Mouse (Mus musculus): ENCODE measurements around the gene Flii. TPM values are rescaled to one million over a fixed set of nuclear protein-coding genes. Genes with fewer than 3 reads are reported as not detected.

Flii gene
- 65.2 and 68.1 TPM in 2 replicates for polyA plus RNA-seq (2015; fragmentation: Nextera tagmentation; extraction: Ambion mirVana)

DNA sequence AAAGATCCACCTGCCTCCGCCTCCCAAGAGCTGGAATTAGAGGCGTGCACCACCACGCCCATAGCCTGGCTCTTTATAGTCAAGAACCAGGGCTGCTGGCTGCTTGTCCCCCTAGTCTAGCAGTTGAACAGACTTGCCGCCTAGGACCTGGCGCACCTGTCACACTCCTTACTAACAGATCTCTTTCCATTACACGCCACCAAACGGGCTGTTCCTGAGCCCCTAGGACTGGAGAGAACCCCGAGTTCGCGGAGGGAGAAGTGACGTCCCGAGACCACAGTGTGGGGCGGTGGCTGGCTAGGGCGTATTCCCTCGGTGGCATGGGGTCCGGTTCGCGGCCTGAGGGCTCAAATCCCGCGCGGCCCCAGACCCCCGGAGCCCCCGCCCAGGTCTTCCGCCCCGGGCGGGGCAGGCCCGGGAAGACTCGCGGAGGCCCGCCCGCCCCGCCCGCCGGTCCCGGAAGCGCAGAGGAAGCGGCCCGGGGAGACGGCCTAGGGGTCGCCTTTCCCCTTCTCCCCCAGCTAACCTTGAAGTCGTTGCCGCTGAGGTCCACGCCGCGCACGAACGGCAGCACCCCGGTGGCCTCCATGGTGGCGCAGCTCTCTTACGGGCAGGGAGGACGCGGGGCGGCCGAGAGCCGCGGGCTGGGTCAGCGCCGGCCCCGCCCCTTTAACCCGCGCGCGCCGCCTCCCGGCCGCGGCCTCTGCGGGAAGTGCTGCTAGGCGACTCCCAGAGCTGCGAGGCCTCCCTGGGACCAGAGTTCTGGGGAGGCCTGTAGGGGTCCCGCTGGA lies at the start of gene Flii:
Flii (minus strand) TSS at position 663 of the 791 bp plus-strand sequence.
- Histone ChIP-seq H3K36me3 (peaks cover 49% of the 10 kb centered on the region), H3K4me3 (peak within 1 kb of the TSS; percentile 80), H3K27me3 (no peaks in the 10 kb centered on the region), H3K4me1 (peaks cover 25% of the 10 kb centered on the region), H3K4me2 (replicated peaks) (peak within 1 kb of the TSS; percentile 80), H3K27ac (peak within 1 kb of the TSS; percentile 89), H3K9ac (peak within 1 kb of the TSS; percentile 83), H3K9me3 (no peaks in the 10 kb centered on the region)
- ATAC-seq (ENCODE audit: low FRiP score, low read depth): peak; percentile 69
- WGBS: under 1% methylated on average over 68 of the region's 71 CpGs

DNA sequence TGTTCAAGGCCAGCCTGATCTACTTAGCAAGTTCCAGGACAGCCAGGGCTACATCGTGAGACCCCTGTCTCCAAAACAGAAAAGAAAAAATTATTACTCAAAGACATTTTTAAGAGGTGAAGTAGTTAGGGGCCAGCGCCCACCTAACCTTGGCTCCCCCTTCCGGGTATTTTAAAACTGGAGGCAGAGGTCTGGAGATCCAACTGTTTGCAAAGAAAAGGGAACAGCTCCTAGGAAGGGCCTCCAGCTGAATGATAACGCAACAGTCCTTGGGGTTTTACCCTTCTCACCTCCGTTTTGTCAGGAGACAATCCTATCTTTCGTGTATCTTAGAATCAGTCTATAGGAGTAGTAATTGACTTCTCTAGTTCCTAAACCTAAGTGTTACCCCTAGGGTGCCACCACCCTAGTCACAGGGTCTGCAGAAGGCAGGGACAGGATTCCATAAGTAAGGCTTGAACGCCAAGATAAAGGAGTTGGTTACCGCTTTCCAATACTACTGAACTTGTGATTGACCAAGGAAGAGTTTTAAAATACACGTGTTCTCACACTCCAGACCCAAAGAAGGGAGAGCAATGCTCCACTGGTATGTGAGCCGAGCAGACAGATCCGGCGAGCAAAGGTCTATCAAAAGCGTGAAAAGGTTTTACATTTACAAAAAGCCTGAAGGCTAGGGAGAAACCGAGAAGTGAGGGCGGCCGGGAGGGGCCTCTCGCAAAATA lies 49.2 kb upstream of the Flii start:
- WGBS: 3% methylated on average over 17 of the region's 17 CpGs
- peaks cover 61% of the 10 kb centered on the region for H3K4me1 ChIP-seq
- H3K9me3 ChIP-seq: no peaks in the 10 kb centered on the region
- H3K36me3 ChIP-seq: peaks cover 28% of the 10 kb centered on the region
- no peaks in the 10 kb centered on the region for H3K27me3 ChIP-seq
- peak overlapping the region; percentile 83 for H3K4me3 ChIP-seq
- 0 out of 2 replicates have a peak overlapping the region, but pooled peaks have one; percentile 88 for H3K27ac ChIP-seq
- ATAC-seq (ENCODE audit: low FRiP score, low read depth): no peak
- H3K9ac ChIP-seq: peak overlapping the region; percentile 84
- H3K4me2 ChIP-seq (replicated peaks): peak overlapping the region; percentile 91

DNA sequence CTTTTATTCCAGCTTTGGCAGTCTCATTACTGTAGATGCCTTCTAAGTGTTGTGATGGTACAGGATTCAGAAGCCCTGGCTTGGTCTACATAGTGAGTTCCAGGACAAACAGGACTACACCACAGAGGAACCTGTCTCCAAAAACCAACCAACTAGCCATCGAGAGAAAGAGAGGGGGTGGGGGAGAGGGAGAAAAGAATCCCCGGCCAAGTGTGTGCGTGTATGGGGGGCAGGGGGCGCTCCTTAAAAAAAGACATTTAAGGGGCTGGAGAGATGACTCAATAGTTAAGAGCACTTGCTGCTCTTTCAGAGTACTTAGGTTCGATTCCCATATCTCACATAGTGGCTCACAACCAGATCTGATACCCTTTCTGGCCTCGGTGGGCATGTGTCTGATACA lies 48.5 kb upstream of the Flii start:
- Histone ChIP-seq H3K36me3 (peaks cover 23% of the 10 kb centered on the region), H3K27me3 (no peaks in the 10 kb centered on the region), H3K4me3 (peak overlapping the region; percentile 83), H3K9me3 (no peaks in the 10 kb centered on the region), H3K9ac (peak overlapping the region; percentile 84), H3K4me2 (replicated peaks) (peak overlapping the region; percentile 91), H3K4me1 (peaks cover 54% of the 10 kb centered on the region), H3K27ac (no peak overlapping the region)
- WGBS: 58% methylated on average over 6 of the region's 6 CpGs
- no peak for ATAC-seq (ENCODE audit: low FRiP score, low read depth)

DNA sequence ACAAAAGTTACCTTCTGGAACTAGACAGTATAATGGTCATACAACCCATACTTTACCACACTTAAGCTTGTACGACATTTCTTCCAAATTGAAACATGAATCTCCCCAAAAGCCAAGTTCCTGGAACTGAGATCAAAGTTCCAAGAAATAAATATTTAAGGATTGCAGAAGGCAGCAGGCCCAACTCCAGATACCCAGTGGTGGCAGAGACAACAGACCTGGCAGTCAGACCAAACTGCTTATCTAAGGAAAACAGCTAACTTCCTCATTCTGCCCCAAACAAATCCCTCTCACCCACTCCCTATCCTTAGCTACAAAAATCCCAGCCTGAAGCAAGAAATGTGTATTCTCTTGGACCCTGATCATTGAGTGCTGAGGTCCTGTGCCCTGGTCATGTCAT lies 47.8 kb upstream of the Flii start:
- no peaks in the 10 kb centered on the region for H3K27me3 ChIP-seq
- H3K36me3 ChIP-seq: peaks cover 15% of the 10 kb centered on the region
- no peak overlapping the region for H3K27ac ChIP-seq
- WGBS: 82% methylated on average over 1 of the region's 1 CpGs
- H3K4me1 ChIP-seq: peaks cover 47% of the 10 kb centered on the region
- peak overlapping the region; percentile 91 for H3K4me2 ChIP-seq (replicated peaks)
- peak overlapping the region; percentile 83; the same call in 1 of the 2 replicates for H3K4me3 ChIP-seq
- H3K9ac ChIP-seq: peak overlapping the region; percentile 84; the same call in 1 of the 2 replicates
- no peak for ATAC-seq (ENCODE audit: low FRiP score, low read depth)
- no peaks in the 10 kb centered on the region for H3K9me3 ChIP-seq

DNA sequence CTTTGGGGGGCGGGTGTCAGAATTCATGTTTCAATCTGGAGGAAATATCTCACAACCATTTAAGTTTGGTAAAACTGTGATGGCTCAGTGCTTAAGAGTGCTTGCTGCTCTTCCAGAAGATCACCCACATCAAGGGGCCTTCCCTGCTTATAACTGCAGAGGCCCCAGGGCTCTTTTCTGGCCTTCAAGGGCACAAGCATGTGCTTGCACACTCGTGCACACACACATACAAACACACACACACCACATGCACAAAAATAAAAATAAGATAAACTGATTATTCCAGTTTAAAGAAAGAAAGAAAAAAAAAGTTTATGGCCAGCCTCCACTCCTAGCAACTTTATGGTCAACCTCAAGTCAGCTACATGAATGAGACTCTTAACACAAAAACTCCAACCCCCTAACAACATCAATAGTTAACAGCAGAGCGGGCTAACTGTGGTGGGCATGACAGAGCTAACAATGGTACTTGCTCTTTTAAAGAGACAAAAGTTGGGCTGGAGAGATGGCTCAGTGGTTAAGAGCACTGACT lies 47.2 kb upstream of the Flii start:
- Histone ChIP-seq H3K27ac (no peak overlapping the region), H3K4me3 (no peak overlapping the region), H3K36me3 (peaks cover 9% of the 10 kb centered on the region), H3K27me3 (no peaks in the 10 kb centered on the region), H3K9me3 (no peaks in the 10 kb centered on the region), H3K4me1 (peaks cover 41% of the 10 kb centered on the region), H3K4me2 (replicated peaks) (no peak overlapping the region), H3K9ac (no peak overlapping the region)
- no peak for ATAC-seq (ENCODE audit: low FRiP score, low read depth)
- 92% methylated on average over 3 of the region's 3 CpGs for WGBS

DNA sequence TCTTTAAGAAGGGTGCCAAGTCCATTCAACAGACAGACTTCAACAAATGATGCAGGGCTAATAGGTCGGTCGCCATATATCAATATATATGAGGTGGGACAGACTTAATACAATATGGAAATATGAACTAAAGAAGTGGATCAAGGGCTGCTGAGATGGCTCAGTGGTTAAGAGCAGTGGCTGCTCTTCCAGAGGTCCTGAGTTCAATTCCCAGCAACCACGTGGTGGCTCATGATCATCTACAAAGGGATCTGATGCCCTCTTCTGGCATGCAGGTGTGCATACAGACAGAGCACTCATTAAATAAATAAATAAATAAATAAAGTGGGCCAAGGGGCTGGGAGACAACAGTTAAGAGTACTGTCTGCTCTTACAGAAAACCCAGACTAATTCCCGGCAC lies 45.1 kb upstream of the Flii start:
- Histone ChIP-seq H3K4me2 (replicated peaks) (no peak overlapping the region), H3K27me3 (no peaks in the 10 kb centered on the region), H3K27ac (no peak overlapping the region), H3K9ac (no peak overlapping the region), H3K36me3 (no peaks in the 10 kb centered on the region), H3K4me1 (peaks cover 26% of the 10 kb centered on the region), H3K4me3 (no peak overlapping the region), H3K9me3 (no peaks in the 10 kb centered on the region)
- ATAC-seq (ENCODE audit: low FRiP score, low read depth): no peak
- 77% methylated on average over 4 of the region's 4 CpGs for WGBS

DNA sequence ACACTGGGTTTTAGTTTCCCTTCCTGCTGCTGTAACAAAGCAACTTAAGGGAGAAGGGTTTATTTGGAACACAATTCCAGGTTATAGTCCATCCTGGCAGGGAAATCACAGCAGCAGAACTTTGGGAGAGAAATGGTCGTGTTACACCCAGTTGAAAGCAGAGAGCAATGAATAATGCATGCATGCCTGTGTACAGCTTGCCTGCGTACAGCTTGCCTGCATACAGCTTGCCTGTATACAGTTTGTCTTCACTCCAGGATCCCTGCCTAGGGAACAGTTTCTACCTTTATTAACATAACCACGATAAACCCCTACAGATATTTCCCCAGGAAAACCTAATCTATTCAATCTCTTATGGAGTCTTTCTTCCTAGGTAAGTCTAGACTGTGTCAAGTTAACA lies 43.7 kb upstream of the Flii start:
- Histone ChIP-seq H3K4me3 (no peak overlapping the region), H3K4me2 (replicated peaks) (no peak overlapping the region), H3K9ac (no peak overlapping the region), H3K27ac (no peak overlapping the region), H3K4me1 (peaks cover 21% of the 10 kb centered on the region), H3K27me3 (no peaks in the 10 kb centered on the region), H3K9me3 (no peaks in the 10 kb centered on the region), H3K36me3 (no peaks in the 10 kb centered on the region)
- 81% methylated on average over 3 of the region's 3 CpGs for WGBS
- ATAC-seq (ENCODE audit: low FRiP score, low read depth): no peak

DNA sequence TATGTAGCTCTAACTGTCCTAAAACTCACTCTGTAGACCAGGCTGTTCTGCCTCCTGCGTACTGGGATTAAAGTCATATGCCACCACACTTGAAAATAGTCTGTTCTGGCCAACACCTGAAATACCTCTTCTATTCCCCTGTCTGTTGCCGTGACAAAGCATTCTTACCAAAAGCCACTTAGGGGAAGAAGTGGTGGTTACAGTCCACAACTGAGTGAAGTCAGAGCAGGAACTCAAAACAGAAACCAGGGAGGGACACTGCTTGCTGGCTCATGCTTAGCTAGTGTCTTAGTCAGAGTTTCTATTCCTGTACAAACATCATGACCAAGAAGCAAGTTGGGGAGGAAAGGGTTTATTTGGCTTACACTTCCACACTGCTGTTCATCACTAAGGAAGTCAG lies 42.3 kb upstream of the Flii start:
- Histone ChIP-seq H3K27me3 (no peaks in the 10 kb centered on the region), H3K9me3 (peaks cover 5% of the 10 kb centered on the region; the same call in 1 of the 2 replicates), H3K9ac (no peak overlapping the region), H3K36me3 (peaks cover 10% of the 10 kb centered on the region), H3K4me3 (no peak overlapping the region), H3K27ac (no peak overlapping the region), H3K4me1 (peaks cover 7% of the 10 kb centered on the region; the same call in 1 of the 2 replicates), H3K4me2 (replicated peaks) (no peak overlapping the region)
- WGBS: 84% methylated on average over 2 of the region's 2 CpGs
- no peak for ATAC-seq (ENCODE audit: low FRiP score, low read depth)

DNA sequence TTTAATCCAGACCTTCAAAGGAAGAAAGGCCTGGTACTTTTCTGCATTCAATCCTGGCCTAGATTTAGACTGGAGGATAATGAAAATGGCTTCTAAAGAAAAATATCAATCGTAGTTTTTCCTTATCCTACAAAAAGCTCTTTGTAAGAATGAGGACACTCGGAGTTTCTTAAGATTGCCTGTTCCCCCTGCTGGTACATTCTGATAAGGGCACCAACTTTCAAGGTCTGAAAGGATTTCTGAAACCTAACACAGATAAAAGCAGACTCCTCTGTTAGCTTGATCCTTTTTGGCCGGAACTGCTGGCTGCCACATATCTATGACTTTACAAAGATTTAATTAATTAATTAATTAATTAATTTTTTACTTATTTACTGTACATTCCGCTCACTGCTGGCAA lies 39.9 kb upstream of the Flii start:
- no peaks in the 10 kb centered on the region for H3K4me1 ChIP-seq
- H3K4me3 ChIP-seq: no peak overlapping the region
- H3K27me3 ChIP-seq: no peaks in the 10 kb centered on the region
- peaks cover 21% of the 10 kb centered on the region for H3K36me3 ChIP-seq
- H3K4me2 ChIP-seq (replicated peaks): no peak overlapping the region
- peaks cover 5% of the 10 kb centered on the region; the same call in 1 of the 2 replicates for H3K9me3 ChIP-seq
- no peak for ATAC-seq (ENCODE audit: low FRiP score, low read depth)
- WGBS: 90% methylated on average over 4 of the region's 4 CpGs
- H3K27ac ChIP-seq: no peak overlapping the region
- no peak overlapping the region for H3K9ac ChIP-seq

DNA sequence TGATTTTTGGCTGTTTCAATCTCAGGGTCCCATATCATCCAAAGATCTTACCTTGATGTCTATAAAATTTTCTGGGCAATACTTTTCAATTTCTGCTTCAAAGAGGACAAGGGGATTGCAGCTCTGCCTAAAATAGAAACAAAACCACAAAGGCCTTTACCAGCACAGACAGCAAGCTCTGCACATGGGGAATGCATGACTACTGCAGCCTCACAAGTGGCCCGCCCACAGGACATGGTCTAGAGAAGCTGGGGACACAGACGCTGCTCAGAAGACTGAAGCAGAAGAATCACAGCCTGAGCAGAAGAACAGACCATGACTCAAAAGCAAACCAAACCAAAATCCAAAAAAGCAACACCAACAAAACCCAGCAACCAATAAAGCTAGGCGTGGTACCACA lies 34.6 kb upstream of the Flii start:
- Histone ChIP-seq H3K4me2 (replicated peaks) (no peak overlapping the region), H3K27ac (no peak overlapping the region), H3K27me3 (no peaks in the 10 kb centered on the region), H3K9me3 (peaks cover 5% of the 10 kb centered on the region; the same call in 1 of the 2 replicates), H3K36me3 (peaks cover 65% of the 10 kb centered on the region), H3K4me1 (no peaks in the 10 kb centered on the region), H3K4me3 (no peak overlapping the region), H3K9ac (no peak overlapping the region)
- ATAC-seq (ENCODE audit: low FRiP score, low read depth): no peak
- 93% methylated on average over 3 of the region's 3 CpGs for WGBS

DNA sequence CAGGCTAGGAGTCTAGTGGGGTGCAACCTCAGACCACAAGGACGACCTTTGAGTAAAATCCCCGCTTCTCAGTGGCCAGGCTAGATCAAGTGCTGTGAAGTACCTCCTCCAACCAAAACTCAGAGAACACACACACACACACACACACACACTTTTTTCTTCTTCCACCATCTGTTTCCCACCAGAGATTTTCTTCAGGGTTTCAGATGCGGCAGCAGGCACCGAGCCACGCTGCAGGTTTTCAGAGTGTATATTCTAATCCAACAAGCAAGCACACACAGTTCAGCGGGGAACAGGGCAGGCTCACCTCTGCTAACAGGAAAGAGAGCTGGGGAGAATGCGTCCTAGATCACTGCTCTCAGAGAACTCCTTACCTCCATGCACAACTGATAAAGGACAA lies 28.5 kb upstream of the Flii start:
- Histone ChIP-seq H3K4me3 (no peak overlapping the region), H3K9me3 (no peaks in the 10 kb centered on the region), H3K27me3 (no peaks in the 10 kb centered on the region), H3K4me2 (replicated peaks) (no peak overlapping the region), H3K36me3 (peaks cover 89% of the 10 kb centered on the region), H3K27ac (no peak overlapping the region), H3K9ac (no peak overlapping the region), H3K4me1 (no peaks in the 10 kb centered on the region)
- WGBS: 93% methylated on average over 7 of the region's 7 CpGs
- ATAC-seq (ENCODE audit: low FRiP score, low read depth): no peak

DNA sequence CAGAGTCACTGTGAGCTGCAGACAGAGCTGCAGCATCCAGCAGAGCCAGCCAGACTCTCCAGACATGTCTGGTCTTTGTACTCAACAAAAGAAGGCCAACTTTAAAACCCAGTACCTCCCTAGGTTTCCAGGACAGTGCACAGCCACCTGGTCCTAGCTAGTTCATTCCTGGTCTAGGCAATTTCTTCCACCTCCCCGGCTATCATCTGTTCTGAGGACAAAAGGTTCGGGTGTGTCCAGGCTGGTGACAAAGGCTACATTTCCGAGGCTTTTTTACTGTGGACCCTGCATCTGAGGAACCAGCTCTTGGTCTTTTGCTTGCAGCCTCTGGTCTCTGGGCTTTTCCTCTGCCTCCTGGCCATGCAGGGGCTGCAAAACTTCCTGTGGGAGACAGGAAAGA lies 13.3 kb upstream of the Flii start:
- Histone ChIP-seq H3K27ac (no peak overlapping the region), H3K9ac (no peak overlapping the region), H3K9me3 (no peaks in the 10 kb centered on the region), H3K36me3 (peaks cover 76% of the 10 kb centered on the region), H3K4me3 (no peak overlapping the region), H3K27me3 (no peaks in the 10 kb centered on the region), H3K4me2 (replicated peaks) (no peak overlapping the region), H3K4me1 (no peaks in the 10 kb centered on the region)
- no peak for ATAC-seq (ENCODE audit: low FRiP score, low read depth)
- 85% methylated on average over 3 of the region's 3 CpGs for WGBS

Data from limb, embryonic 13.5 days (tissue).